Comparison of ENCODE assay signal across 21 mouse cellular contexts in the genomic region with DNA sequence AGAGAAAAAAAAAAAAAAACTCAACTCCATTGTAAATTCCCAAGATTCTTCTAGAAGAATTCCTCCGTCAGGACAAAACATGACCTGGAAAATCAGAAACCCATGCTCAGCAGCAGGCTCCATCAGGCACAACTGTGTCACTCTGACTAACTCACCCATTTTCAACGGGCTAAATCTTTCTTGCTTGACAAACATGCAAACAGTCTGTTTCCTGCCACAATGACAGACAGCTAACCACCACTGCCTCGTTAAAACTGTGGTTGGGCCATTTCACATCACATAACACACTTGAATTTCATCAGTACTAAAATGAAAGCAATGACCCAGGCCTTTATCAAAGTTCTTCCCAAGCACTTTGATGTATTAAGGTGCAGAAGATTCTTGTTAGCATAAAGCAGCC.
"Had no signal": no experiment of that assay in that cellular context is flagged by ENCODE, and none has a peak within 500 bp of the region (broad histone marks: within the 10 kb centered on the region; RNA-seq: fewer than 3 reads in every experiment).

No protein-coding gene starts in this region.

- H3K36me3 ChIP-seq: liver, embryonic 15.5 days; lung, embryonic 15.5 days; midbrain, embryonic 10.5 days; midbrain, embryonic 12.5 days; neural tube, embryonic 13.5 days; neural tube, embryonic 15.5 days had no signal

- H3K4me3 ChIP-seq: liver, embryonic 15.5 days; lung, embryonic 15.5 days; midbrain, embryonic 10.5 days; midbrain, embryonic 12.5 days; myocyte; neural tube, embryonic 13.5 days; neural tube, embryonic 15.5 days had no signal

- H3K27ac ChIP-seq: liver, embryonic 15.5 days; lung, embryonic 15.5 days; midbrain, embryonic 10.5 days; midbrain, embryonic 12.5 days; neural tube, embryonic 13.5 days; neural tube, embryonic 15.5 days had no signal

- H3K9me3 ChIP-seq: liver, embryonic 15.5 days; lung, embryonic 15.5 days; midbrain, embryonic 10.5 days; midbrain, embryonic 12.5 days; neural tube, embryonic 13.5 days; neural tube, embryonic 15.5 days had no signal

- H3K27me3 ChIP-seq: liver, embryonic 15.5 days; lung, embryonic 15.5 days; midbrain, embryonic 12.5 days; neural tube, embryonic 13.5 days; neural tube, embryonic 15.5 days had no signal

- H3K4me1 ChIP-seq: liver, embryonic 15.5 days; lung, embryonic 15.5 days; midbrain, embryonic 10.5 days; midbrain, embryonic 12.5 days; neural tube, embryonic 13.5 days; neural tube, embryonic 15.5 days had no signal

- ATAC-seq: liver, postnatal 0 days; midbrain, embryonic 16.5 days had no signal

- DNase-seq: liver, postnatal 0 days; lung, adult 2 months; lung, postnatal 10 days; lung, postnatal 4 days; midbrain, embryonic 14.5 days; retina, postnatal 1 day; right cerebral cortex, adult 18-20 months; right cerebral cortex, postnatal 25 days; right cerebral cortex, postnatal 4 days; spleen, adult 18-20 months; thymus, adult 18-20 months; thymus, postnatal 14 days; thymus, postnatal 36 days had no signal
